Mouse (Mus musculus): ENCODE results near the gene Gm6993.

DNA sequence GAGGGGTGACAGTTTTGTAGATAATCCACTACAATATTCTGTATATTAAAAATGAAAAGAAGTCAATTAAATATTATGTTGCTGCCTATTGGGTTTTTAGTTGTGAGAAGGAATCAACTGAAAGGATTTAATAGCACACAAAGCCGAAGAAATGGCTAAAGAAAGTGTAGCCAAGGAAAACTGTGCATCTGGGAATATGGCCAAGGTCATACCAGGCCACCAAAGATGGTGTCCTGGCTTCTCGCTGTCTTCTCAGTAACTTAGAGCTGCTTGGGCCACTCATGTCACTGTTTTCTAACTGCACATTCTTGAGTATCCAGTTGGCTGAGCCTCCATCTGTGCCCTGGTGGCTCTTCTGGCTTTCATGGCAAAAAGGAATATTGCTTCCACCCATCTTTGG, 3.4 kb downstream of the Gm6993 start:
- TF ChIP-seq GATA1 (IDR thresholded peaks at IDR 0.05; ENCODE audit: low read length) (no peak), TAL1 (IDR thresholded peaks at IDR 0.05; ENCODE audit: low read length) (no peak)
